Mouse (Mus musculus): ENCODE measurements around the gene Col6a4. TPM values are rescaled to one million over a fixed set of nuclear protein-coding genes. Genes with fewer than 3 reads are reported as not detected.

Gene Col6a4
- polyA plus RNA-seq, 1 experiment from 2014 or later = not detected

DNA sequence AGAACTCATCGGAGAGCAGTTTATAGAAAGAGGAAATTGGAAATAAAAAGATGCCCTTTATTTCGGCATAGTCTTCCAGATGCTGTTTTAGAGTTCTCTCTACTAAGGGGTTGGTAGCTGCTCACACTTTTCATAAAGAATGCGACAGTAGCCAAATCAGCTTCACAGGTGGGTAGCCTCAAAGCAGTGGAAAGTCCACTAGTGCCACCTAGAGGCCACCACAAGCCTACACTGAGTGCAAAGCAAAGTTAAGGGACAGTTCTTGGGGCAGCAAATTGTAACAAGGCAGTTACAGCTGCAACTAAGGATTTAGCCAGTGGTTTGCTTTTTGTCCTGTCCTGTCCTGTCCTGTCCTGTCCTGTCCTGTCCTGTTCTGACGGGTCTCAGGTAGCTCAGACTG, 27.0 kb upstream of the Col6a4 start:
- H3K4me2 ChIP-seq = no peak overlapping the region
- no peak overlapping the region for H3K27ac ChIP-seq (ENCODE audit: low read depth, low read length)
- DNase-seq (ENCODE audit: low spot score) (no peak), ATAC-seq (replicated peaks; ENCODE audit: low FRiP score) (no peak)
- H3K4me3 ChIP-seq (ENCODE audit: low read depth, low read length) = no peak overlapping the region
- H3K9ac ChIP-seq (ENCODE audit: low read depth, low read length) = no peak overlapping the region
- H3K9me3 ChIP-seq (ENCODE audit: control insufficient read depth, low read length) = no peaks in the 10 kb centered on the region
- no peaks in the 10 kb centered on the region for H3K4me1 ChIP-seq (replicated peaks; ENCODE audit: control insufficient read depth, insufficient read depth, low read length)
- no peaks in the 10 kb centered on the region for H3K36me3 ChIP-seq (ENCODE audit: control insufficient read depth, insufficient read depth, low read length)
- WGBS = 44% methylated on average over 4 of the region's 4 CpGs
- no peaks in the 10 kb centered on the region for H3K27me3 ChIP-seq (replicated peaks; ENCODE audit: control insufficient read depth, insufficient read depth, low read length)

DNA sequence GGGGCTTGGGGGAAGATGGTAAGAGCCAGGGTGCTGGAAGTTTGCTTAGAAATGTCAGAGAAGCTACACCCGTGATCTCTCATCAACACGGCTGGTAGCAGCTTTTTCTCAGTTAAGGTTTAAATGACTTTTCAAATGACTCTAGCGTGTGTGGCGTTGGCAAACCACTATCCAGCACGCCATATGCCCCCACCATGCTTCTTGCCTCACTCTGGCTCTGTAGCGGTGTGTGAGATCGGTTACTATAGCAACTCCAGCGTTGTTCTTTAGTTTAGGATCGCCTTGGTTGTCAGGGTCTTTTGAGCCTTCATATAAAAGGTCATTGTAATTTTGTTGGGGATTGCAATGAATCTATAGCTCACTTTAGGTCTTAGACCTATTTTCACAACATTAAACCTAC, 22.5 kb upstream of the Col6a4 start:
- ATAC-seq (replicated peaks; ENCODE audit: low FRiP score) (no peak), DNase-seq (ENCODE audit: low spot score) (no peak)
- Histone ChIP-seq H3K4me1 (replicated peaks; ENCODE audit: control insufficient read depth, insufficient read depth, low read length) (no peaks in the 10 kb centered on the region), H3K4me2 (no peak overlapping the region), H3K4me3 (ENCODE audit: low read depth, low read length) (no peak overlapping the region), H3K36me3 (ENCODE audit: control insufficient read depth, insufficient read depth, low read length) (no peaks in the 10 kb centered on the region), H3K27ac (ENCODE audit: low read depth, low read length) (no peak overlapping the region), H3K9me3 (ENCODE audit: control insufficient read depth, low read length) (no peaks in the 10 kb centered on the region), H3K27me3 (replicated peaks; ENCODE audit: control insufficient read depth, insufficient read depth, low read length) (0 out of 2 replicates have a peak, but pooled peaks cover 2% of the 10 kb centered on the region), H3K9ac (ENCODE audit: low read depth, low read length) (no peak overlapping the region)
- 73% methylated on average over 9 of the region's 9 CpGs for WGBS

DNA sequence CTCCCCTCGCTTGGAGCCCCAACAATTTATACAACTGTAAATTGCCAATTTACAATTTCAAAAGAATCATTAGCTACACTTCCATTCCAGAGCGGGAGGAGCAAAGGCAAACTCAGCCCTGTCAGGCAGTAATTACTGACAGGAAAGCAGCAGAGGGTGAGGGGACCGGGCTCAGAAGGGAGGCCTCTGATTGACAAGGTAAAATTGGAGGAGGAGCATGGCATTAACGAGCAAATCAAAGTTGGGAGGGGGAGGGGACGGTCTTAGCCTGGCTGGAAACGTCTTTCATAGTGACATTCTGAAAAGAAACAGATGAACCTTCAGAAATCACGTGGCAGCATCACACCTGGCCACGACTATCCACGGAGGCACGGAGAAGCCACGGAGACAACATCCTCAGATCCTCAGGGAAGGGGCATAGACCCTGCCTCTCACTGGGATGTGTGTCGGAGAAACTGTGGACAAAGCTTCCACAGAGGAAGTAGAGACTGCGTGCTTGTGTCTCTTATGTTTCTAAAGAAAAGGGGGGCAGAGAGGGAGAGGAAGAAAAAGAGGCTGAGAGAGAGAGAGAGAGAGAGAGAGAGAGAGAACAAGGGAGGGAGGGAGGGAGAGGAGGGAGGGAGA, 19.3 kb upstream of the Col6a4 start:
- Histone ChIP-seq H3K27me3 (replicated peaks; ENCODE audit: control insufficient read depth, insufficient read depth, low read length) (0 out of 2 replicates have a peak, but pooled peaks cover 5% of the 10 kb centered on the region), H3K36me3 (ENCODE audit: control insufficient read depth, insufficient read depth, low read length) (no peaks in the 10 kb centered on the region), H3K4me2 (no peak overlapping the region), H3K4me1 (replicated peaks; ENCODE audit: control insufficient read depth, insufficient read depth, low read length) (no peaks in the 10 kb centered on the region), H3K9me3 (ENCODE audit: control insufficient read depth, low read length) (no peaks in the 10 kb centered on the region), H3K27ac (ENCODE audit: low read depth, low read length) (no peak overlapping the region), H3K9ac (ENCODE audit: low read depth, low read length) (no peak overlapping the region), H3K4me3 (ENCODE audit: low read depth, low read length) (no peak overlapping the region)
- ATAC-seq (replicated peaks; ENCODE audit: low FRiP score) (no peak), DNase-seq (ENCODE audit: low spot score) (no peak)
- WGBS = 43% methylated on average over 13 of the region's 13 CpGs

DNA sequence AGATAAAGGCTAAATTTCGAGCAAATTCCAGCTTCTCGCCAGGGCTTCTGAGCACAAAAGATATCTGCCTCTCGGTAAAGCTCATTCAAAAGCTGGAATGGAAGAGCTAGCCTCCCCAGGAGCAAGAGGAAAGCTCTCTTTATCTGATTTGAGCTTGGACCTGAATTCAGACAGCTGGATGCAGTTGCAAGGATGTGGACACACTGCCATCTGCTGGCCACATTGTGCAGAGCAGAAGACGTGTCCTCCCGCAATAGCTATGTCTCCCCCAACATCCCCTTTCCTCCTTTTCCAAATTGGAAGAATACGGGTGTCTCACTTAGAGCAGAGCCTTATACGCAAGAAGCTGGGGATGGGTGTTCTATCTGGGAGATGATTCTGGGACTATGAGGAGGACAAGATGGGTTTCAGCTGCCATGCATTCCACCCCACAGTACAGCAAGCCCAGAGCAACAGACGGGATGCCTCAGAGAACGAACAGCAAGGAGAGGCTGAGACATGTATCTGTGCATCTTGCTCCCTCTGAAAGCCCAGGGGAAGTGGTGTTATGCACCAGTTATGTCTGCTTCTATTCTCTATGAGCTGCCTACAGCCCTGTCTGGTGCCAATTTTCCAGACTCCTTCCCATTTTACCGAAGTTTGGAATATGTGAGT, 16.3 kb upstream of the Col6a4 start:
- H3K9ac ChIP-seq (ENCODE audit: low read depth, low read length) = no peak overlapping the region
- H3K27me3 ChIP-seq (replicated peaks; ENCODE audit: control insufficient read depth, insufficient read depth, low read length) = 0 out of 2 replicates have a peak, but pooled peaks cover 5% of the 10 kb centered on the region
- no peak overlapping the region for H3K4me2 ChIP-seq
- WGBS = 35% methylated on average over 10 of the region's 10 CpGs
- no peaks in the 10 kb centered on the region for H3K36me3 ChIP-seq (ENCODE audit: control insufficient read depth, insufficient read depth, low read length)
- DNase-seq (ENCODE audit: low spot score) = peak; percentile 49
- no peaks in the 10 kb centered on the region for H3K4me1 ChIP-seq (replicated peaks; ENCODE audit: control insufficient read depth, insufficient read depth, low read length)
- no peak overlapping the region for H3K27ac ChIP-seq (ENCODE audit: low read depth, low read length)
- no peaks in the 10 kb centered on the region for H3K9me3 ChIP-seq (ENCODE audit: control insufficient read depth, low read length)
- H3K4me3 ChIP-seq (ENCODE audit: low read depth, low read length) = no peak overlapping the region
- no peak for ATAC-seq (replicated peaks; ENCODE audit: low FRiP score)

DNA sequence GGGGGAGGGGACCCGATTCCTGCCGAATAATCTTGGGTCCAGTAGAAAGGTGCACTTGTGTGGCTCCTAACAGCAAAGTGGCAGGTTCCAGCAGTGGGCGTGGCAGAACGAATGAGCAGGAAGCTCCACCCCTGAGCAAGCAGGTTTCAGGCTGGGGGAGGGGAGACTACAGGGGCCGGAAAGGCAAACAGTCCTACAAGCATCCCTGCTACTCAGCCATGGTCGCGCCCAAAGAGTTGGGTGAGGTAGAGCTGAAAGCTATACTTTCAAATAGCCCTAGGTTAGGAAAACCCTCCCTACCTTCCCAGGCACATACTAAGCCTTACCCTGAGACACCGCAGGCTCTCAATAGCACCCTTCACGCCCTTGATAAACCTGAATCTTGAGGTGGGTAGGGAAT, 9.7 kb upstream of the Col6a4 start:
- no peaks in the 10 kb centered on the region for H3K4me1 ChIP-seq (replicated peaks; ENCODE audit: control insufficient read depth, insufficient read depth, low read length)
- no peak overlapping the region for H3K27ac ChIP-seq (ENCODE audit: low read depth, low read length)
- DNase-seq (ENCODE audit: low spot score) (no peak), ATAC-seq (replicated peaks; ENCODE audit: low FRiP score) (no peak)
- no peak overlapping the region for H3K9ac ChIP-seq (ENCODE audit: low read depth, low read length)
- no peaks in the 10 kb centered on the region for H3K27me3 ChIP-seq (replicated peaks; ENCODE audit: control insufficient read depth, insufficient read depth, low read length)
- no peak overlapping the region for H3K4me3 ChIP-seq (ENCODE audit: low read depth, low read length)
- no peaks in the 10 kb centered on the region for H3K9me3 ChIP-seq (ENCODE audit: control insufficient read depth, low read length)
- no peaks in the 10 kb centered on the region for H3K36me3 ChIP-seq (ENCODE audit: control insufficient read depth, insufficient read depth, low read length)
- H3K4me2 ChIP-seq = no peak overlapping the region
- WGBS = 69% methylated on average over 9 of the region's 9 CpGs

DNA sequence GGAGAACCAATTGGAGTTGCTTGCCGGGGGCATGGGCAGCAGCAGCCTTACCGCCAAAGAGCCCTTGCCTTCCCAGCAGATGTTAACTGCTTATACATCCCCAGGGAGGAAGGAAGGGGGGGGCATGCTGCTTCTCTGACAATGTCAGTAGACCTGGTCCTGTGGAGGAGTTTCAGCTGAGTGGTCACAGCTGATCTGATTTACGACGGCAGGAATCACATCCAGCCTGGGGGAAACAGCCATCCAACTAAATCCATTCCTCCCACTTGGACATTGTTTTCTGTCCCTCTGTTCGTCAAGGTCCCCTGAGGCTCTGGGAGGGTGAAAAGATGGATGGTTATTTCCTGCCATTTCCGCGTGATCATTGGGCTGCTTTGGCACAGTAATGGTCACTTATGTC, 7.8 kb upstream of the Col6a4 start:
- no peaks in the 10 kb centered on the region for H3K9me3 ChIP-seq (ENCODE audit: control insufficient read depth, low read length)
- H3K4me3 ChIP-seq (ENCODE audit: low read depth, low read length) = no peak overlapping the region
- H3K4me2 ChIP-seq = no peak overlapping the region
- DNase-seq (ENCODE audit: low spot score) (no peak), ATAC-seq (replicated peaks; ENCODE audit: low FRiP score) (no peak)
- H3K27me3 ChIP-seq (replicated peaks; ENCODE audit: control insufficient read depth, insufficient read depth, low read length) = no peaks in the 10 kb centered on the region
- H3K27ac ChIP-seq (ENCODE audit: low read depth, low read length) = no peak overlapping the region
- H3K4me1 ChIP-seq (replicated peaks; ENCODE audit: control insufficient read depth, insufficient read depth, low read length) = no peaks in the 10 kb centered on the region
- H3K36me3 ChIP-seq (ENCODE audit: control insufficient read depth, insufficient read depth, low read length) = no peaks in the 10 kb centered on the region
- 86% methylated on average over 7 of the region's 7 CpGs for WGBS
- no peak overlapping the region for H3K9ac ChIP-seq (ENCODE audit: low read depth, low read length)

DNA sequence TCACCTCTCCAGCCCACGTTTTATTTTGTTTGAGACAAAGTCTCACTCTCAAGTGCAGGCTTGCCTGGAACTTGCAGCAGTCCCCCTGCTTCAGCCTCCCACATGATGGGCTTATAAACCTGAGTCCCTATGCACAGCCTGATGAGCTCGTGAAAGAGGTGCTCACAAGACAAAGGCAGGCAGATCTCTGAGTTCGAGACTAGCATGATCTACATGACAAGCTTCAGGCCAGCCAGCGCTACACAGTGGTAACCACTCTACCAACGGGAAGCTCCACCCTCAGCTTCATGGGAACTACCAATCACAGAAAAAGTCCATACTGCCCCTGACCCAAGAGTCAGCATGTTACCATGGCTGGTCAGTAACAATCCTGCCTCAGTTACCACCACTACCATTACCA, 4.6 kb upstream of the Col6a4 start:
- Histone ChIP-seq H3K4me2 (no peak overlapping the region), H3K27me3 (replicated peaks; ENCODE audit: control insufficient read depth, insufficient read depth, low read length) (no peaks in the 10 kb centered on the region), H3K36me3 (ENCODE audit: control insufficient read depth, insufficient read depth, low read length) (no peaks in the 10 kb centered on the region), H3K9me3 (ENCODE audit: control insufficient read depth, low read length) (no peaks in the 10 kb centered on the region), H3K4me1 (replicated peaks; ENCODE audit: control insufficient read depth, insufficient read depth, low read length) (no peaks in the 10 kb centered on the region), H3K9ac (ENCODE audit: low read depth, low read length) (no peak overlapping the region), H3K27ac (ENCODE audit: low read depth, low read length) (no peak overlapping the region), H3K4me3 (ENCODE audit: low read depth, low read length) (no peak overlapping the region)
- WGBS = 76% methylated on average over 5 of the region's 5 CpGs
- ATAC-seq (replicated peaks; ENCODE audit: low FRiP score) (no peak), DNase-seq (ENCODE audit: low spot score) (no peak)

DNA sequence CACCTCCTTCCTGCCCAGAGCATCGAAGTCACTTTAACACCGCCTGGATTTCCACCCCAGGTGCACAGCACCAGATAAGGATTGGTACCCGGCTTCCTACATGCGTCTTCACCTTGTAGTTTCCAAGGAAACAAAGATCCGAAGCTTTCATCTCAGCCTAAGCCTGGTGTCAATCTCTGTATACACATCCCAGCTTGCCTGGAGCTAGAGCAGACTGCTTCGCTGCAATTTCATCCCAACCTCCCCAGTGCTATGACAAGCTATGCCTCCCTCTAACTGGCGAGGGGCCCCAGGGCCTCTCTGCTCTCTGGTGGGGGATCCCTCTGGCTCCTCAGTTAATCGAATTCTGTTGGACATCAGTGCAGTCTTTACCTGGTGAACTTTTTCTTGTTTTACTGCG, 3.7 kb upstream of the Col6a4 start:
- Histone ChIP-seq H3K9me3 (ENCODE audit: control insufficient read depth, low read length) (no peaks in the 10 kb centered on the region), H3K27ac (ENCODE audit: low read depth, low read length) (no peak overlapping the region), H3K9ac (ENCODE audit: low read depth, low read length) (no peak overlapping the region), H3K4me2 (no peak overlapping the region), H3K4me3 (ENCODE audit: low read depth, low read length) (no peak overlapping the region), H3K4me1 (replicated peaks; ENCODE audit: control insufficient read depth, insufficient read depth, low read length) (no peaks in the 10 kb centered on the region), H3K36me3 (ENCODE audit: control insufficient read depth, insufficient read depth, low read length) (no peaks in the 10 kb centered on the region), H3K27me3 (replicated peaks; ENCODE audit: control insufficient read depth, insufficient read depth, low read length) (no peaks in the 10 kb centered on the region)
- no peak for DNase-seq (ENCODE audit: low spot score)
- WGBS = 70% methylated on average over 9 of the region's 9 CpGs
- ATAC-seq (replicated peaks; ENCODE audit: low FRiP score) = no peak

DNA sequence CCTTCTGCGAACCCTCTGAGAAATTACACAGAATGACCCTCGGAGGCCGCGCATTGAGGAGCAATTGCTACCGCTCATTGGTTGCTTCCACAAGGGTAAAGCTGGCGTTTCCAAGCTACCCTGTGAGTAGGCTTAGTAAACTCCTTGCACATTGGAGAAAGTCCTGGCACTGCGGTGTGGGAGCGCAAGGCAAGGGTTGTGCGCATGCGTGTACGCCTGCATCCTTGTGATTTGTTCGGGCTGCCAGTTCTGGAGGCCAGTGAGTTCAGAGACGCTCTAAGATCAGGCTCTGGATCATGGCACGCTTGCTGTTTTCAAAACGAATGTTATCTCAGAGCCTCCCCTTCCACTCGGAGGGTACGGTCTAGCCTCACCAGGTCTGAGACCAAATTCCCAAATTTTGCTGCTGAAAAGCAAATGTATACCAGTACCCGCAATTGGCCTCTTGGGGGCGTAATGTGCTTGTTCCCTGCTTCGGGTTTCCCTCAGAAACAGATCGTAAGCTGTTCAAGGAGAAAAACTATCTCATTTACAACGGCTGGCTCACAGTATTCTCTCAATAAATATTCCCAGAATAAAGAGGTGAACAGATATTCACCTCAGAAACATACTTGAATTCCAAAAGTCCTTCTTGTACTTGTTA, 2.9 kb upstream of the Col6a4 start:
- Histone ChIP-seq H3K9ac (ENCODE audit: low read depth, low read length) (no peak overlapping the region), H3K27ac (ENCODE audit: low read depth, low read length) (no peak overlapping the region), H3K4me1 (replicated peaks; ENCODE audit: control insufficient read depth, insufficient read depth, low read length) (no peaks in the 10 kb centered on the region), H3K4me2 (no peak overlapping the region), H3K9me3 (ENCODE audit: control insufficient read depth, low read length) (no peaks in the 10 kb centered on the region), H3K36me3 (ENCODE audit: control insufficient read depth, insufficient read depth, low read length) (no peaks in the 10 kb centered on the region), H3K27me3 (replicated peaks; ENCODE audit: control insufficient read depth, insufficient read depth, low read length) (no peaks in the 10 kb centered on the region), H3K4me3 (ENCODE audit: low read depth, low read length) (no peak overlapping the region)
- DNase-seq (ENCODE audit: low spot score) (no peak), ATAC-seq (replicated peaks; ENCODE audit: low FRiP score) (no peak)
- WGBS = 72% methylated on average over 22 of the region's 22 CpGs
